Mouse (Mus musculus) v-Abl transformed pro-B cells (cell line): ENCODE measurements around the gene Olfr78.

Experiments used
- in situ Hi-C, 2 experiments: fragments of 400-800 bp; cut with MboI; formaldehyde crosslinking; loops; one replicate each; pipeline ENCODE4 v1.15.1; 2025; ENCODE audit not compliant: unreplicated experiment in 2 of 2

The Olfr78 gene

GRCm38 (mm10) chr7:102759266-102759665 lies at the start of gene Olfr78, which contains the start of gene Olfr560:
Gene Olfr78 (minus strand): TSS chr7:102759471.
Gene Olfr560 (minus strand): TSS chr7:102759366.
- in situ Hi-C loops, result no loop called here

- in situ Hi-C loops, result no loop called here
These were observed 43.9 kb upstream of the Olfr78 start, which contains the start of gene Olfr564 for GRCm38 (mm10) chr7:102803180-102803579. Gene Olfr564 (plus strand): TSS chr7:102803480.

DNA sequence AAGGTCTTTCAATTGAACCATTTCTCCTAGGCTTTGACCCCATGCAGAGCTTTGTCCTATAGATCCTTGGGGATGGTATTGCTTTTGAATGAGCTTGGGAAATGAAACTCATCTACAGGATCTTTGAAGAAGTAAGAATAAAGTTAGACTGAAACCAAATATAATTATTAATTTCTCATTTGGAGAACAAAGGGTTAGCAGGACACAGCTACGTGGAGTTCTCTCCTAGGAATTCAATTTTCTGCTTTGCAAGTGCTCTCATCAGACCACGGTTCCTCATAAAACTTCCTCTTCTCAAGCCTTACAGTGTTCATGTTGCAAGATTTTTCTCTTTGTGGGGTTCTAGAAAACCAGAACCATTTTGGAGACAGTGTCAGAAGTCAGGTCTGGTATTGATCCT lies 11.7 kb upstream of the Olfr78 start, which contains the start of gene Olfr561:
Olfr561 (plus strand) TSS at position 301 of the 400 bp plus-strand sequence.
- in situ Hi-C loops, result no loop called here

GRCm38 (mm10) chr7:102752086-102752485 lies 7.2 kb downstream of the Olfr78 start:
- in situ Hi-C loops, result no loop called here

- in situ Hi-C loops, result no loop called here
These were observed 21.6 kb downstream of the Olfr78 start for GRCm38 (mm10) chr7:102737705-102738104.

DNA sequence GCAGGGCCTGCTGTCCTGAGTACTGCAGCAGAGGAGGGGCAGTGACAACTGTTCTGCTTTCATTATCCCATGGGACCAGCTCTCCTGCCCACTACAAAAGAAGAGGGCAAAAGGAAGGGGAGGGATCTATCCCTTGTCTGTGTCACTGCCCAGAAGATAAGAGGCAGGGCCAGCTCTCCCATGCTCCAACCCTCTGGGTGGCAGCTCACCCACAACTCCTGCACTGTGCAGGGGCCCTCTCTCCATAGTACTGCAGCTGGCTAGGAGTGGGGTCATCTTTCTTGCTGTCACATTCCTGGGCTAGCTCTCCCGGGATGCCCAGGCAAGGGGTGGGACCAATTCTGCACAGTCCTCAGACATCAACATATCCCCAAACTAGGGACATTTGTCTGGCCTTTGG lies 25.5 kb downstream of the Olfr78 start:
- in situ Hi-C loops, result no loop called here

- in situ Hi-C loops, result no loop called here
These were observed 31.9 kb downstream of the Olfr78 start, which contains the start of gene Olfr559 for GRCm38 (mm10) chr7:102727391-102727790. Gene Olfr559 (minus strand): TSS chr7:102727491.

DNA sequence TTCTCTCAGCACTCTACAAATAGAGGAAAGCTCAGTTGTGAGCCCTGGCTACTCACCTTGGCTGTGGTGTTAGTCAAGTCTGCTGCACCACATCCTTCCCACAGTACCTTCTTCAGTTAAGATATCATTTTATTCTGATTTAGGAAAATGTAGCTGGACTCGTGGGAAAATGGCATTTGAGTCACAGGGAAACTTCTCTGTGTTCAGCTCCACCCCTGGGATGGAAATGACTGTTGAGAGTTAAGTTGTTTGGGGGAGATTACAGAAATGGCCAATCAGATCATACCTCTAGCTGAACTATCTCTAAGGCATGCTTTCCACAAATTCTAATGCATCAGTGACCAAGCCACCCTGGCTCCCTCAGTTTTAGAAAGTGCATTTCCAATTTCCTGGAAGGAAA lies 40.3 kb downstream of the Olfr78 start, which contains the start of gene Olfr33:
Olfr33 (minus strand) TSS at position 101 of the 400 bp plus-strand sequence.
- in situ Hi-C loops, result no loop called here

DNA sequence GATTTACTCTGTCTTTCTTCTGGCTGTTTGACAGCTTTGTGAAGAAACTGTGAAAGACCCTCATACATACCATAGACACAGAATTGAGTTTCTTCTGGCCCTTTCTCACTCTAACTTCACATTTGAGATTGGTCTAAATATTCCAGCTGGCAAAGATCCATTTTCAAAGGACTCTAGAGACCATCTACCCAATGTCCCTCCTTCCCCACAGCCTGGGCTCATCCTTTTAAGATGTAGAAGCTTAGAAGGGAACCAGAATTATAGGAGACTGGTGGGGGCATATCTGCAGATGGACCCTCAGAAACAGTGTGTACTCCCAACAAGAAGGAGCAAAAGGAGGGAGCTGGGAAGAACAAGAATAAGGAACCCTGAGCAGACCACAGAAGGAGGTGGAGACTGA lies 57.4 kb downstream of the Olfr78 start, which contains the start of gene Olfr558:
Olfr558 (plus strand) TSS at position 301 of the 400 bp plus-strand sequence.
- in situ Hi-C loops, result no loop called here

DNA sequence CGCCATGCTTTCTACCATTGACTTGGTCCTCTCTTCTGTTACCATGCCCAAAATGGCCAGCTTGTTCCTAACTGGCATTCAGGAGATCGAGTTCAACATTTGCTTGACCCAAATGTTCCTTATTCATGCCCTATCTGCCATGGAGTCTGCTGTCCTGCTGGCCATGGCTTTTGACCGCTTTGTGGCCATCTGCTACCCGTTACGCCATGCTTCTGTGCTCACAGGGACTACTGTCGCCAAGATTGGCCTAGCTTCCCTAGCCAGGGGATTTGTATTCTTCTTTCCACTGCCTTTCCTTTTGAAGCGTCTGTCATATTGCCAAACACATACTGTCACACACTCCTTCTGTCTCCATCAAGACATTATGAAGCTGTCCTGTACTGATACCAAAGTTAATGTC lies 60.8 kb downstream of the Olfr78 start:
- in situ Hi-C loops, result loop anchor here (5.0 to 25.0 kb wide), 4 partner anchors 186 to 1489 kb away; partner anchors contain the start of genes Olfr631 (in 1 of the 2), Olfr632 (in 1 of the 2), Olfr633 (in 1 of the 2) and Olfr648 (in 1 of the 2)

DNA sequence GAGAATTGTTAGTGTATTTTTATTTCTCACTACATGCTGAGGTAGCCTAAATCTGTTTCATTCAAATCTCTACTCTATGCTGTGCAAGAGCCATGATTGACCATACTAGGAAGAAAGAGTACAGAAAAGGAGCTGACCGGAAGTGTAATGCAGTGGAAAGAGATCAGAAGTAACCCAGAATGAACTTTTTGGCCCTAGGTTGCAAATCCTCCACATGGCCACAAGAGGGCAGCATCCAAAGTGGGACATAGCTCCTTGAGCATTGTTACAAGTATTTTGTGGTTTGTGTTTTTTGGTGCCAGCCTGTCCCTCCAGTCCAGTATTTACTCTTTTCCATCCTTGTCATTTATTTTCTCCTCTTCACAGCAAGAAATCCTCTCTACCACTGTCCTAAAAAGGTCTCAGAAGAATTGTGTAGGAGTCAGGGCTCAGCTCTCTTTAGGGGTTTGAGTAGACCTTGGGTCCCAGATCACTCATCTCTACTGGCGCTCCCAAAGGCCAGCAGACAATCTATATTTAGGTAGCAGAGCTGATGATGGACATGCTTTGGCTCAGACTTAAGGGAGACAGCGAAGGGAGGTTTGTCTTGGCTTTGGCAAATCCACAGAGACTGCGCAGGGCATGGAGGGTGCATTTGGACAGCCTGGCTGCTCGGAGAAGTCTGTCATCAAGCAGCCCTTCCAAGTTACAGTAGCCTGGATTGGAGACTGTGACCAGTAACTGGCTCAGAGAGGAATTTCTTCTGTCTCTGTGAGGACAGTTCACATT lies 63.7 kb downstream of the Olfr78 start, which contains the start of gene Olfr557:
Olfr557 (plus strand) TSS at position 553 of the 768 bp plus-strand sequence.
- in situ Hi-C loops, result loop anchor here (5.0 to 25.0 kb wide), 4 partner anchors 183 to 1492 kb away; partner anchors contain the start of genes Olfr631 (in 1 of the 2), Olfr632 (in 1 of the 2), Olfr633 (in 1 of the 2) and Olfr648 (in 1 of the 2)
